Mouse (Mus musculus) embryonic facial prominence, embryonic 11.5 days (tissue): ENCODE results near the gene Mecom. TPM values are rescaled to one million over a fixed set of nuclear protein-coding genes. Genes with fewer than 3 reads are reported as not detected.

Source experiments
- ATAC-seq: fragments of 200-750 bp; cut with Nextera tagmentation; replicated peaks from 2 replicates; pipeline ENCODE4 v1.8.0; 2017; ENCODE audit warnings: low read depth; ENCODE audit not compliant: insufficient number of reproducible peaks, low FRiP score, low TSS enrichment
- DNase-seq: peaks from one replicate; pipeline ENCODE4 v3.0.0-alpha.2; 2015; ENCODE audit warnings: low spot score
- H3K27ac ChIP-seq: fragments of 300-500 bp; sonication (generic); replicated peaks from 2 replicates; pipeline ENCODE4 v1.5.1; 2014; ENCODE audit warnings: mild to moderate bottlenecking, low read depth, low read length, control low read depth
- H3K27me3 ChIP-seq: fragments of 300-500 bp; sonication (generic); 2 replicates; pipeline ENCODE4 v1.6.1; 2014; ENCODE audit warnings: mild to moderate bottlenecking, low read length, moderate library complexity, mixed read lengths; ENCODE audit not compliant: control insufficient read depth, insufficient read depth
- H3K36me3 ChIP-seq: fragments of 300-500 bp; sonication (generic); replicated peaks from 2 replicates; pipeline ENCODE4 v1.6.1; 2014; ENCODE audit warnings: low read depth, mild to moderate bottlenecking, low read length, moderate library complexity, mixed read lengths; ENCODE audit not compliant: control insufficient read depth, insufficient read depth
- H3K4me1 ChIP-seq: fragments of 300-500 bp; sonication (generic); 2 replicates; pipeline ENCODE4 v1.6.1; 2014; ENCODE audit warnings: low read length, mixed read lengths; ENCODE audit not compliant: control insufficient read depth, insufficient read depth
- H3K4me2 ChIP-seq: fragments of 300-500 bp; sonication (generic); 2 replicates; pipeline ENCODE4 v1.6.1; 2014; ENCODE audit warnings: low read depth, mild to moderate bottlenecking, control low read depth, low read length, moderate library complexity
- H3K4me3 ChIP-seq: fragments of 300-500 bp; sonication (generic); 2 replicates; pipeline ENCODE4 v1.5.1; 2014; ENCODE audit warnings: low read depth, low read length, control low read depth
- H3K9ac ChIP-seq: fragments of 300-500 bp; sonication (generic); replicated peaks from 2 replicates; pipeline ENCODE4 v1.6.1; 2014; ENCODE audit warnings: mild to moderate bottlenecking, control low read depth, low read length
- H3K9me3 ChIP-seq: fragments of 300-500 bp; sonication (generic); replicated peaks from 2 replicates; pipeline ENCODE4 v1.6.1; 2016; ENCODE audit warnings: mild to moderate bottlenecking, low read length, inconsistent platforms, mixed read lengths; ENCODE audit not compliant: control insufficient read depth
- WGBS: fragments of 180-500 bp; shearing (Covaris S2); extraction: QIAGEN DNeasy Blood & Tissue Kit; methylation state at CpG from one replicate; pipeline ENCODE4 v1.1.7; 2014; 5-methylcytosine and 5-hydroxymethylcytosine counted together
- polyA plus RNA-seq: library from polyadenylated mRNA; unstranded; fragments of >200 nt; fragmentation: Nextera tagmentation; extraction: Ambion mirVana; gene quantifications from 2 replicates; pipeline ENCODE4 v1.2.1, GENCODE M21; 2014

Mecom gene
- polyA plus RNA-seq, 1 experiment from 2014 or later: 48.4 TPM

GRCm38 (mm10) chr3:30560677-30561314 is 13.0 kb upstream of the Mecom start:
- DNase-seq (peak; percentile 34), ATAC-seq (no peak)
- H3K27ac ChIP-seq: no peak overlapping the region
- H3K36me3 ChIP-seq: no peaks in the 10 kb centered on the region
- H3K4me2 ChIP-seq: no peak overlapping the region
- 52% methylated on average over 6 of the region's 6 CpGs for WGBS
- no peak overlapping the region for H3K4me3 ChIP-seq
- H3K9me3 ChIP-seq: no peaks in the 10 kb centered on the region
- no peak overlapping the region for H3K9ac ChIP-seq
- no peaks in the 10 kb centered on the region for H3K27me3 ChIP-seq
- no peaks in the 10 kb centered on the region for H3K4me1 ChIP-seq

- no peak overlapping the region for H3K27ac ChIP-seq
- H3K27me3 ChIP-seq: no peaks in the 10 kb centered on the region
- no peaks in the 10 kb centered on the region for H3K4me1 ChIP-seq
- H3K36me3 ChIP-seq: no peaks in the 10 kb centered on the region
- H3K4me2 ChIP-seq: no peak overlapping the region
- no peaks in the 10 kb centered on the region for H3K9me3 ChIP-seq
- no peak overlapping the region for H3K4me3 ChIP-seq
- WGBS: 67% methylated on average over 6 of the region's 6 CpGs
- ATAC-seq (no peak), DNase-seq (no peak)
- no peak overlapping the region for H3K9ac ChIP-seq
These were observed 5.9 kb upstream of the Mecom start for GRCm38 (mm10) chr3:30553741-30554140.

GRCm38 (mm10) chr3:30550218-30550617 is 2.4 kb upstream of the Mecom start:
- no peak for ATAC-seq
- H3K9ac ChIP-seq: no peak overlapping the region
- H3K9me3 ChIP-seq: no peaks in the 10 kb centered on the region
- DNase-seq: peak; percentile 33
- no peak overlapping the region for H3K4me3 ChIP-seq
- H3K4me2 ChIP-seq: no peak overlapping the region
- H3K4me1 ChIP-seq: no peaks in the 10 kb centered on the region
- no peaks in the 10 kb centered on the region for H3K36me3 ChIP-seq
- H3K27me3 ChIP-seq: no peaks in the 10 kb centered on the region
- H3K27ac ChIP-seq: no peak overlapping the region
- WGBS: 65% methylated on average over 2 of the region's 2 CpGs

- H3K27me3 ChIP-seq: no peaks in the 10 kb centered on the region
- H3K4me2 ChIP-seq: no peak overlapping the region
- DNase-seq: no peak
- ATAC-seq: no peak
- H3K4me3 ChIP-seq: no peak overlapping the region
- H3K4me1 ChIP-seq: no peaks in the 10 kb centered on the region
- no peak overlapping the region for H3K27ac ChIP-seq
- H3K9ac ChIP-seq: no peak overlapping the region
- no peaks in the 10 kb centered on the region for H3K36me3 ChIP-seq
- 77% methylated on average over 7 of the region's 7 CpGs for WGBS
- no peaks in the 10 kb centered on the region for H3K9me3 ChIP-seq
These were observed 1.1 kb upstream of the Mecom start for GRCm38 (mm10) chr3:30548928-30549327.

- Histone ChIP-seq H3K27ac (no peak overlapping the region), H3K4me1 (no peaks in the 10 kb centered on the region), H3K27me3 (no peaks in the 10 kb centered on the region), H3K4me2 (no peak overlapping the region), H3K9ac (no peak overlapping the region), H3K9me3 (no peaks in the 10 kb centered on the region), H3K36me3 (no peaks in the 10 kb centered on the region), H3K4me3 (no peak overlapping the region)
- 66% methylated on average over 11 of the region's 11 CpGs for WGBS
- ATAC-seq (no peak), DNase-seq (no peak)
These were observed 908 bp downstream of the Mecom start for GRCm38 (mm10) chr3:30546831-30547369.

- H3K36me3 ChIP-seq: no peaks in the 10 kb centered on the region
- DNase-seq (no peak), ATAC-seq (no peak)
- 75% methylated on average over 13 of the region's 13 CpGs for WGBS
- H3K4me2 ChIP-seq: no peak overlapping the region
- no peaks in the 10 kb centered on the region for H3K27me3 ChIP-seq
- no peak overlapping the region for H3K27ac ChIP-seq
- no peaks in the 10 kb centered on the region for H3K9me3 ChIP-seq
- H3K4me1 ChIP-seq: no peaks in the 10 kb centered on the region
- H3K9ac ChIP-seq: no peak overlapping the region
- H3K4me3 ChIP-seq: no peak overlapping the region
These were observed 1.4 kb downstream of the Mecom start for GRCm38 (mm10) chr3:30546366-30546765.

- H3K36me3 ChIP-seq: no peaks in the 10 kb centered on the region
- DNase-seq (no peak), ATAC-seq (no peak)
- no peaks in the 10 kb centered on the region for H3K4me1 ChIP-seq
- H3K27ac ChIP-seq: no peak overlapping the region
- H3K9ac ChIP-seq: no peak overlapping the region
- no peak overlapping the region for H3K4me3 ChIP-seq
- H3K9me3 ChIP-seq: no peaks in the 10 kb centered on the region
- 76% methylated on average over 5 of the region's 5 CpGs for WGBS
- no peak overlapping the region for H3K4me2 ChIP-seq
- no peaks in the 10 kb centered on the region for H3K27me3 ChIP-seq
These were observed 2.6 kb downstream of the Mecom start for GRCm38 (mm10) chr3:30545246-30545645.

GRCm38 (mm10) chr3:30544305-30544704 is 3.5 kb downstream of the Mecom start:
- 71% methylated on average over 5 of the region's 5 CpGs for WGBS
- Histone ChIP-seq H3K4me2 (no peak overlapping the region), H3K4me3 (no peak overlapping the region), H3K4me1 (no peaks in the 10 kb centered on the region), H3K36me3 (no peaks in the 10 kb centered on the region), H3K27ac (no peak overlapping the region), H3K9me3 (no peaks in the 10 kb centered on the region), H3K9ac (no peak overlapping the region), H3K27me3 (no peaks in the 10 kb centered on the region)
- DNase-seq (no peak), ATAC-seq (no peak)
